ENCODE assay signal across 12 mouse cellular contexts in genomic region chr17:10397336-10397735, GRCm38 (mm10).
DNase-seq lines count a peak whose midpoint lies in the region; ATAC-seq and TF ChIP-seq lines count a peak whose summit lies in the region.
"Had no signal": no experiment of that assay in that cellular context is flagged by ENCODE, and none has a peak within 500 bp of the region (broad histone marks: within the 10 kb centered on the region; RNA-seq: fewer than 3 reads in every experiment).

No protein-coding gene starts in this region.

- DNase-seq in gastrocnemius, adult 2 months, result no peak
- no peak for DNase-seq in gastrocnemius, adult 18-20 months (ENCODE audit: low spot score)
- DNase-seq in kidney, postnatal 0 days (ENCODE audit: low spot score), result peak; percentile 28
- no peak for DNase-seq in kidney, postnatal 10 days
- no peak for DNase-seq in limb, embryonic 10.5 days (ENCODE audit: low spot score)
- no peak for DNase-seq in urinary bladder, adult 2 months (ENCODE audit: low spot score)
- DNase-seq in kidney, postnatal 14 days, result no peak
- DNase-seq: adrenal gland, adult 8-10 months; cerebellum, adult 11 months; lung, postnatal 14 days had no signal

- H3K9ac ChIP-seq in kidney, postnatal 0 days (ENCODE audit: low read depth, low read length), result no peak overlapping the region
- no peak overlapping the region for H3K9ac ChIP-seq in neural tube, embryonic 14.5 days (replicated peaks; ENCODE audit: low read depth, low read length)

- no peak for TF ChIP-seq CTCF in gastrocnemius, adult 2 months (IDR thresholded peaks at IDR 0.05)
- no peak for TF ChIP-seq CTCF in kidney, postnatal 0 days (IDR thresholded peaks at IDR 0.05; ENCODE audit: low read depth)

- ATAC-seq in kidney, postnatal 0 days (replicated peaks; ENCODE audit: low FRiP score, low read depth), result no peak
- 0 out of 2 replicates have a peak, but pooled peaks have one; percentile 24 for ATAC-seq in neural tube, embryonic 14.5 days (ENCODE audit: low read depth)
- ATAC-seq: inflammation-experienced regulatory T-cells, adult 6 months had no signal

- intact Hi-C loops in gastrocnemius, adult 2 months (cut with DNase I), result no loop called here

- WGBS in kidney, postnatal 0 days, result 22% methylated on average over 11 of the region's 11 CpGs
- 58% methylated on average over 11 of the region's 11 CpGs for WGBS in limb, embryonic 10.5 days
- WGBS in neural tube, embryonic 14.5 days, result 32% methylated on average over 11 of the region's 11 CpGs

- no peaks in the 10 kb centered on the region for H3K36me3 ChIP-seq in kidney, postnatal 0 days (ENCODE audit: insufficient read depth, low read length)
- H3K36me3 ChIP-seq in limb, embryonic 10.5 days, result no peaks in the 10 kb centered on the region
- no peaks in the 10 kb centered on the region for H3K36me3 ChIP-seq in neural tube, embryonic 14.5 days (ENCODE audit: control insufficient read depth, insufficient read depth, low read length)

- no peaks in the 10 kb centered on the region for H3K9me3 ChIP-seq in kidney, postnatal 0 days (replicated peaks; ENCODE audit: low read length)
- H3K9me3 ChIP-seq in limb, embryonic 10.5 days (replicated peaks), result no peaks in the 10 kb centered on the region
- no peaks in the 10 kb centered on the region for H3K9me3 ChIP-seq in neural tube, embryonic 14.5 days (ENCODE audit: control insufficient read depth, low read length)

- H3K27ac ChIP-seq in gastrocnemius, adult 2 months, result peak overlapping the region; percentile 70
- H3K27ac ChIP-seq in kidney, postnatal 0 days, result no peak overlapping the region
- H3K27ac ChIP-seq in limb, embryonic 10.5 days, result peak overlapping the region; percentile 20; the same call in 1 of the 2 replicates
- peak overlapping the region; percentile 69 for H3K27ac ChIP-seq in neural tube, embryonic 14.5 days (ENCODE audit: low read depth, low read length)

- no peaks in the 10 kb centered on the region for H3K4me1 ChIP-seq in kidney, postnatal 0 days (replicated peaks; ENCODE audit: insufficient read depth, low read length)
- H3K4me1 ChIP-seq in limb, embryonic 10.5 days, result peaks cover 49% of the 10 kb centered on the region
- peaks cover 14% of the 10 kb centered on the region for H3K4me1 ChIP-seq in neural tube, embryonic 14.5 days (ENCODE audit: control insufficient read depth, insufficient read depth, low read length)

- H3K4me3 ChIP-seq in gastrocnemius, adult 2 months, result no peak overlapping the region
- H3K4me3 ChIP-seq in kidney, postnatal 0 days (replicated peaks; ENCODE audit: low read depth, low read length), result no peak overlapping the region
- no peak overlapping the region for H3K4me3 ChIP-seq in limb, embryonic 10.5 days
- H3K4me3 ChIP-seq in neural tube, embryonic 14.5 days (ENCODE audit: low read depth, low read length), result no peak overlapping the region

- no peak overlapping the region for H3K4me2 ChIP-seq in kidney, postnatal 0 days (ENCODE audit: low read length)
- no peak overlapping the region for H3K4me2 ChIP-seq in neural tube, embryonic 14.5 days (ENCODE audit: low read depth, low read length)

- H3K27me3 ChIP-seq in kidney, postnatal 0 days (ENCODE audit: insufficient read depth, low read length), result no peaks in the 10 kb centered on the region
- no peaks in the 10 kb centered on the region for H3K27me3 ChIP-seq in limb, embryonic 10.5 days (ENCODE audit: low read depth, poor library complexity, severe bottlenecking)
- H3K27me3 ChIP-seq in neural tube, embryonic 14.5 days (ENCODE audit: control insufficient read depth, insufficient read depth, low read length), result no peaks in the 10 kb centered on the region; the same call in 1 of the 2 replicates
